Mouse (Mus musculus) hindbrain, embryonic 10.5 days (tissue): ENCODE measurements around the gene Wdr63. TPM values are rescaled to one million over a fixed set of nuclear protein-coding genes. Genes with fewer than 3 reads are reported as not detected.

Source experiments
- DNase-seq: peaks from one replicate; pipeline ENCODE4 v3.0.0-alpha.2; 2017; ENCODE audit warnings: low spot score
- H3K27ac ChIP-seq: fragments of 300-500 bp; sonication (generic); 2 replicates; pipeline ENCODE4 v1.5.1; 2016; ENCODE audit warnings: mild to moderate bottlenecking, moderate library complexity
- H3K27me3 ChIP-seq: fragments of 300-500 bp; sonication (generic); 2 replicates; pipeline ENCODE4 v1.6.1; 2016; ENCODE audit warnings: mild to moderate bottlenecking; ENCODE audit not compliant: poor library complexity, insufficient read depth, severe bottlenecking
- H3K36me3 ChIP-seq: fragments of 300-500 bp; sonication (generic); 2 replicates; pipeline ENCODE4 v1.6.1; 2016; ENCODE audit warnings: mild to moderate bottlenecking, moderate library complexity
- H3K4me1 ChIP-seq: fragments of 300-500 bp; sonication (generic); replicated peaks from 2 replicates; pipeline ENCODE4 v1.6.1; 2016; ENCODE audit warnings: mild to moderate bottlenecking
- H3K4me3 ChIP-seq: fragments of 300-500 bp; sonication (generic); 2 replicates; pipeline ENCODE4 v1.5.1; 2016; ENCODE audit warnings: mild to moderate bottlenecking, moderate library complexity
- H3K9me3 ChIP-seq: fragments of 300-500 bp; sonication (generic); 2 replicates; pipeline ENCODE4 v1.6.1; 2016; ENCODE audit warnings: mild to moderate bottlenecking, moderate library complexity
- WGBS: fragments of 180-500 bp; shearing (Covaris S2); methylation state at CpG from one replicate; pipeline ENCODE4 v1.1.7; 2016; 5-methylcytosine and 5-hydroxymethylcytosine counted together
- polyA plus RNA-seq: library from polyadenylated mRNA; unstranded; fragments of >200 nt; fragmentation: Nextera tagmentation; extraction: Ambion mirVana; gene quantifications from 2 replicates; pipeline ENCODE4 v1.2.1, GENCODE M21; 2016

Wdr63 gene
- polyA plus RNA-seq: 0.50 and 1.1 TPM in 2 replicates

- Histone ChIP-seq H3K27ac (peak within 1 kb of the TSS; percentile 71), H3K9me3 (peaks cover 4% of the 10 kb centered on the region; the same call in 1 of the 2 replicates), H3K36me3 (no peaks in the 10 kb centered on the region), H3K4me1 (peaks cover 3% of the 10 kb centered on the region; the same call in 1 of the 2 replicates), H3K4me3 (peak within 1 kb of the TSS; percentile 55), H3K27me3 (peaks cover 10% of the 10 kb centered on the region)
- 12% methylated on average over 18 of the region's 18 CpGs for WGBS
- peak; percentile 70 for DNase-seq
Observed at GRCm38 (mm10) chr3:146107921-146108571, at the start of gene Wdr63. Gene Wdr63, minus strand, starts transcription at chr3:146108130.

GRCm38 (mm10) chr3:146156811-146157210, 48.9 kb upstream of the Wdr63 start:
- WGBS: 90% methylated on average over 2 of the region's 2 CpGs

GRCm38 (mm10) chr3:146155628-146156576, 48.0 kb upstream of the Wdr63 start:
- Histone ChIP-seq H3K27ac (no peak overlapping the region), H3K4me1 (peaks cover 8% of the 10 kb centered on the region), H3K4me3 (no peak overlapping the region), H3K27me3 (peaks cover 21% of the 10 kb centered on the region), H3K36me3 (no peaks in the 10 kb centered on the region), H3K9me3 (no peaks in the 10 kb centered on the region)
- DNase-seq: no peak
- WGBS: 81% methylated on average over 13 of the region's 13 CpGs

More at GRCm38 (mm10) chr3:146156811-146157210, 48.9 kb upstream of the Wdr63 start:
- Histone ChIP-seq H3K9me3 (no peaks in the 10 kb centered on the region), H3K27ac (no peak overlapping the region), H3K4me1 (peaks cover 8% of the 10 kb centered on the region), H3K36me3 (no peaks in the 10 kb centered on the region), H3K4me3 (no peak overlapping the region), H3K27me3 (peaks cover 12% of the 10 kb centered on the region)
- no peak for DNase-seq

- peak; percentile 47 for DNase-seq
- H3K4me3 ChIP-seq: no peak overlapping the region
- H3K27ac ChIP-seq: no peak overlapping the region
- peaks cover 40% of the 10 kb centered on the region for H3K27me3 ChIP-seq
- H3K4me1 ChIP-seq: peaks cover 25% of the 10 kb centered on the region
- 31% methylated on average over 12 of the region's 12 CpGs for WGBS
- H3K36me3 ChIP-seq: no peaks in the 10 kb centered on the region
- H3K9me3 ChIP-seq: no peaks in the 10 kb centered on the region
Observed at GRCm38 (mm10) chr3:146153862-146154611, 46.1 kb upstream of the Wdr63 start.

GRCm38 (mm10) chr3:146152913-146153312, 45.0 kb upstream of the Wdr63 start:
- H3K36me3 ChIP-seq: no peaks in the 10 kb centered on the region
- peaks cover 51% of the 10 kb centered on the region for H3K27me3 ChIP-seq
- no peak overlapping the region for H3K27ac ChIP-seq
- no peak for DNase-seq
- peaks cover 25% of the 10 kb centered on the region for H3K4me1 ChIP-seq
- no peaks in the 10 kb centered on the region for H3K9me3 ChIP-seq
- no peak overlapping the region for H3K4me3 ChIP-seq
- 73% methylated on average over 2 of the region's 2 CpGs for WGBS

GRCm38 (mm10) chr3:146152348-146152747, 44.4 kb upstream of the Wdr63 start:
- no peaks in the 10 kb centered on the region for H3K9me3 ChIP-seq
- 91% methylated on average over 8 of the region's 8 CpGs for WGBS
- no peaks in the 10 kb centered on the region for H3K36me3 ChIP-seq
- no peak overlapping the region for H3K4me3 ChIP-seq
- no peak overlapping the region for H3K27ac ChIP-seq
- no peak for DNase-seq
- peaks cover 25% of the 10 kb centered on the region for H3K4me1 ChIP-seq
- peaks cover 51% of the 10 kb centered on the region for H3K27me3 ChIP-seq

GRCm38 (mm10) chr3:146151755-146152154, 43.8 kb upstream of the Wdr63 start:
- 92% methylated on average over 8 of the region's 8 CpGs for WGBS
- no peak for DNase-seq
- Histone ChIP-seq H3K27ac (no peak overlapping the region), H3K36me3 (no peaks in the 10 kb centered on the region), H3K4me1 (peaks cover 25% of the 10 kb centered on the region), H3K27me3 (peaks cover 51% of the 10 kb centered on the region), H3K4me3 (no peak overlapping the region), H3K9me3 (no peaks in the 10 kb centered on the region)

GRCm38 (mm10) chr3:146151328-146151727, 43.4 kb upstream of the Wdr63 start:
- H3K27me3 ChIP-seq: peaks cover 51% of the 10 kb centered on the region
- H3K27ac ChIP-seq: no peak overlapping the region
- H3K36me3 ChIP-seq: no peaks in the 10 kb centered on the region
- H3K4me3 ChIP-seq: no peak overlapping the region
- no peak for DNase-seq
- WGBS: 96% methylated on average over 10 of the region's 10 CpGs
- no peaks in the 10 kb centered on the region for H3K9me3 ChIP-seq
- H3K4me1 ChIP-seq: peaks cover 25% of the 10 kb centered on the region

GRCm38 (mm10) chr3:146150560-146150959, 42.6 kb upstream of the Wdr63 start:
- H3K36me3 ChIP-seq: no peaks in the 10 kb centered on the region
- peak; percentile 16 for DNase-seq
- WGBS: 20% methylated on average over 11 of the region's 11 CpGs
- peak overlapping the region; percentile 61 for H3K4me3 ChIP-seq
- H3K27me3 ChIP-seq: peaks cover 51% of the 10 kb centered on the region
- H3K27ac ChIP-seq: no peak overlapping the region
- H3K9me3 ChIP-seq: no peaks in the 10 kb centered on the region
- H3K4me1 ChIP-seq: peaks cover 25% of the 10 kb centered on the region

GRCm38 (mm10) chr3:146150058-146150400, 42.1 kb upstream of the Wdr63 start:
- DNase-seq: peak; percentile 38
- H3K27ac ChIP-seq: peak overlapping the region; percentile 53; the same call in 1 of the 2 replicates
- H3K27me3 ChIP-seq: peaks cover 51% of the 10 kb centered on the region
- no peaks in the 10 kb centered on the region for H3K36me3 ChIP-seq
- peak overlapping the region; percentile 61 for H3K4me3 ChIP-seq
- WGBS: 1% methylated on average over 26 of the region's 26 CpGs
- peaks cover 25% of the 10 kb centered on the region for H3K4me1 ChIP-seq
- no peaks in the 10 kb centered on the region for H3K9me3 ChIP-seq

GRCm38 (mm10) chr3:146149156-146150057, 41.5 kb upstream of the Wdr63 start, which contains the start of gene Mcoln2:
Gene Mcoln2, plus strand, starts transcription at chr3:146149833.
- H3K4me1 ChIP-seq: peaks cover 25% of the 10 kb centered on the region
- peak within 1 kb of the TSS; percentile 53; the same call in 1 of the 2 replicates for H3K27ac ChIP-seq
- H3K4me3 ChIP-seq: peak within 1 kb of the TSS; percentile 61
- no peaks in the 10 kb centered on the region for H3K36me3 ChIP-seq
- WGBS: 12% methylated on average over 33 of the region's 34 CpGs
- DNase-seq: no peak
- no peaks in the 10 kb centered on the region for H3K9me3 ChIP-seq
- peaks cover 51% of the 10 kb centered on the region for H3K27me3 ChIP-seq
